In the genomic region with DNA sequence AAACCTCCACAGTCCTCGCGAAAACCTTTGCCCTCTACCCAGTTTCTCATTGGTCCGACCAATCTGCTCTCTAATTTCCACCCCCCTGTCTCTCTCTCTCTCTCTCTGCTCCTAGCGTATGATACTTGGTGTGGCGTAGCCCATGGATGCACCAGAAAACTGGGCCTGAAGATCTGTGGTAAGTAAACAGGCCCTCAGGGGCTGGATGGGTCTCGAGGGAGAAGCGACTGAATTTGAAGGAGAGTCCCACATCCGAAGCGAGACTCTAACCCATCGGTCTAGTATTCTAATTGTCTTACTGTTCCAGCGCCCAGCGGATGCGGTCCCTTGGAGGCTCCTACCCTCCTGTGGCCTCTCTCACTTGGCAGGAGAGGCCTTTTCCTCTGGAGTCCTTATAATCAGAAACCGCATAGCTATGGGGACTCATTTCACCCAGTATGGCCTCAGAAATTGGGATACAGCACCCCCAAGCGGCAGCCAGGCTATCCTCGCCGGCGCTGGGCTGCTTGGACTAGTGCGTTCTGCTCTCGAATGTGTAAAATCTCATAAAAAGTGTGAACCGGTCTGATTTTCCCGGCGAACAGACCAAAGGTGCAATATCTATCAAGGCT, we compare ENCODE assay signal across 8 mouse cellular contexts. TPM values are rescaled to one million over a fixed set of nuclear protein-coding genes. Genes with fewer than 3 reads are reported as not detected.
DNase-seq lines count a peak whose midpoint lies in the region; ATAC-seq and TF ChIP-seq lines count a peak whose summit lies in the region.

No protein-coding gene starts in this region.

- no peaks in the 10 kb centered on the region for H3K9me3 ChIP-seq in forebrain, embryonic 11.5 days (ENCODE audit: control insufficient read depth, low read length)
- H3K9me3 ChIP-seq in intestine, embryonic 15.5 days: no peaks in the 10 kb centered on the region
- H3K9me3 ChIP-seq in liver, embryonic 14.5 days (ENCODE audit: control insufficient read depth, low read length): no peaks in the 10 kb centered on the region

- no peaks in the 10 kb centered on the region for H3K36me3 ChIP-seq in forebrain, embryonic 11.5 days (ENCODE audit: control insufficient read depth, insufficient read depth, low read length)
- no peaks in the 10 kb centered on the region for H3K36me3 ChIP-seq in intestine, embryonic 15.5 days
- H3K36me3 ChIP-seq in liver, embryonic 14.5 days (replicated peaks; ENCODE audit: control insufficient read depth, insufficient read depth, low read depth): no peaks in the 10 kb centered on the region

- TF ChIP-seq EP300 in liver, embryonic 14.5 days (IDR thresholded peaks at IDR 0.05; ENCODE audit: low read depth): no peak

- H3K4me3 ChIP-seq in forebrain, embryonic 11.5 days (ENCODE audit: low read depth, low read length): peak overlapping the region; percentile 22; the same call in 1 of the 2 replicates
- no peak overlapping the region for H3K4me3 ChIP-seq in intestine, embryonic 15.5 days (replicated peaks)
- no peak overlapping the region for H3K4me3 ChIP-seq in liver, embryonic 14.5 days (ENCODE audit: insufficient read depth in 1 of 2, low read depth in 2 of 2, low read length in 2 of 2)
- H3K4me3 ChIP-seq in olfactory bulb, adult 2 months (ENCODE audit: insufficient read depth, low read depth, low read length): peak overlapping the region; percentile 96

- peak overlapping the region; percentile 45 for H3K4me2 ChIP-seq in forebrain, embryonic 11.5 days (ENCODE audit: low read depth, low read length, severe bottlenecking)
- 0 out of 2 replicates have a peak overlapping the region, but pooled peaks have one; percentile 19 for H3K4me2 ChIP-seq in intestine, embryonic 15.5 days (replicated peaks)
- H3K4me2 ChIP-seq in liver, embryonic 14.5 days (ENCODE audit: low read depth): no peak overlapping the region

- no peak overlapping the region for H3K27ac ChIP-seq in forebrain, embryonic 11.5 days (ENCODE audit: low read depth, low read length)
- H3K27ac ChIP-seq in intestine, embryonic 15.5 days: no peak overlapping the region
- no peak overlapping the region for H3K27ac ChIP-seq in liver, embryonic 14.5 days
- H3K27ac ChIP-seq in olfactory bulb, adult 2 months (ENCODE audit: insufficient read depth, low read depth, low read length): peak overlapping the region; percentile 97

- TF ChIP-seq POLR2A in olfactory bulb, adult 2 months (IDR thresholded peaks at IDR 0.05; ENCODE audit: insufficient read depth, low read depth, low read length): no peak

- H3K9ac ChIP-seq in forebrain, embryonic 11.5 days (ENCODE audit: low read length): peak overlapping the region; percentile 12; the same call in 1 of the 2 replicates
- H3K9ac ChIP-seq in intestine, embryonic 15.5 days: no peak overlapping the region
- no peak overlapping the region for H3K9ac ChIP-seq in liver, embryonic 14.5 days (replicated peaks)

- DNase-seq in cerebellum, adult 18-20 months: peak; percentile 29 to 45
- no peak for DNase-seq in cerebellum, adult 8-10 months
- DNase-seq in ZHBTc4 (ENCODE audit: low read depth, low spot score): peak; percentile 66
- DNase-seq in forebrain, embryonic 11.5 days (ENCODE audit: low spot score): peak; percentile 86
- DNase-seq in liver, embryonic 14.5 days (ENCODE audit: low read depth in 3 of 3, low spot score in 3 of 3): no peak
- DNase-seq in adipocyte (ENCODE audit: low spot score): no peak

- TF ChIP-seq CTCF in liver, embryonic 14.5 days (IDR thresholded peaks at IDR 0.05; ENCODE audit: low read depth): peak; percentile 26
- peak; percentile 23 for TF ChIP-seq CTCF in olfactory bulb, adult 2 months (IDR thresholded peaks at IDR 0.05; ENCODE audit: insufficient read depth, low read depth, low read length)

- H3K27me3 ChIP-seq in forebrain, embryonic 11.5 days (ENCODE audit: control insufficient read depth, insufficient read depth, low read length): peaks cover 90% of the 10 kb centered on the region
- peaks cover 92% of the 10 kb centered on the region for H3K27me3 ChIP-seq in intestine, embryonic 15.5 days (replicated peaks)
- H3K27me3 ChIP-seq in liver, embryonic 14.5 days (ENCODE audit: control insufficient read depth, insufficient read depth, low read length): peaks cover 77% of the 10 kb centered on the region

- ATAC-seq in forebrain, embryonic 11.5 days (replicated peaks; ENCODE audit: low FRiP score): peak; percentile 40; the same call in 1 of the 2 replicates
- no peak for ATAC-seq in intestine, embryonic 15.5 days
- ATAC-seq in liver, embryonic 14.5 days (ENCODE audit: insufficient read depth): no peak

- WGBS in forebrain, embryonic 11.5 days: 2% methylated on average over 23 of the region's 23 CpGs
- WGBS in intestine, embryonic 15.5 days: 6% methylated on average over 23 of the region's 23 CpGs
- 4% methylated on average over 23 of the region's 23 CpGs for WGBS in liver, embryonic 14.5 days (ENCODE audit: insufficient replicate concordance)
- 5% methylated on average over 23 of the region's 23 CpGs for WGBS in olfactory bulb, adult 2 months

- H3K4me1 ChIP-seq in forebrain, embryonic 11.5 days (replicated peaks; ENCODE audit: control insufficient read depth, insufficient read depth, low read length): peaks cover 36% of the 10 kb centered on the region
- peaks cover 32% of the 10 kb centered on the region for H3K4me1 ChIP-seq in intestine, embryonic 15.5 days (replicated peaks)
- H3K4me1 ChIP-seq in liver, embryonic 14.5 days (replicated peaks; ENCODE audit: control insufficient read depth in 2 of 2, insufficient read depth in 2 of 2, low read length in 1 of 2): no peaks in the 10 kb centered on the region
- peaks cover 27% of the 10 kb centered on the region for H3K4me1 ChIP-seq in olfactory bulb, adult 2 months (ENCODE audit: control insufficient read depth, insufficient read depth, low read length)

RNA-seq across cellular contexts. Expression of gene Gad1, which starts 14.3 kb away (rescaled TPM):
- 14.2 and 17.2 TPM in 2 replicates for polyA plus RNA-seq in forebrain, embryonic 11.5 days (2014; fragmentation: Nextera tagmentation; extraction: Ambion mirVana)
- 0.16 and 0.49 TPM in 2 replicates for polyA plus RNA-seq in intestine, embryonic 15.5 days (2015; fragmentation: Nextera tagmentation; extraction: Ambion mirVana)
- 0.02 and 0.10 TPM in 2 replicates for polyA plus RNA-seq in liver, embryonic 14.5 days (2012; rRNA removed)
- 0.03 and 0.14 TPM in 2 replicates for polyA plus RNA-seq in liver, embryonic 14.5 days (2014; fragmentation: Nextera tagmentation; extraction: Ambion mirVana)
- 475 and 527 TPM in 2 replicates for polyA plus RNA-seq in olfactory bulb, adult 2 months (2012; ENCODE audit: insufficient read depth, insufficient read length, low replicate concordance, missing spikeins)

RNA-seq across cellular contexts. Expression of gene Erich2, which starts 58.6 kb away (rescaled TPM):
- polyA plus RNA-seq in forebrain, embryonic 11.5 days (2014; fragmentation: Nextera tagmentation; extraction: Ambion mirVana): 0.79 and 0.80 TPM in 2 replicates
- 0.88 and 1.5 TPM in 2 replicates for polyA plus RNA-seq in intestine, embryonic 15.5 days (2015; fragmentation: Nextera tagmentation; extraction: Ambion mirVana)
- polyA plus RNA-seq in liver, embryonic 14.5 days (2012; rRNA removed): not detected in 2 replicates
- not detected in 2 replicates for polyA plus RNA-seq in liver, embryonic 14.5 days (2014; fragmentation: Nextera tagmentation; extraction: Ambion mirVana)
- polyA plus RNA-seq in olfactory bulb, adult 2 months (2012; ENCODE audit: insufficient read depth, insufficient read length, low replicate concordance, missing spikeins): not detected in 2 replicates

Comparison
In these comparisons a context has a peak if more than half of its experiments do, and no peak if none do; other contexts are left out.
1. DNase-seq: peak in cerebellum, adult 18-20 months (2 of 2), ZHBTc4 (single experiment) and forebrain, embryonic 11.5 days (single experiment); none in cerebellum, adult 8-10 months (single experiment), liver, embryonic 14.5 days (0 of 3) and adipocyte (single experiment).
2. H3K4me3 ChIP-seq: peak in forebrain, embryonic 11.5 days (single experiment) and olfactory bulb, adult 2 months (single experiment); none in intestine, embryonic 15.5 days (single experiment) and liver, embryonic 14.5 days (0 of 2).
3. RNA of gene Gad1, which starts 14.3 kb away (polyA plus RNA-seq): 475 to 527 TPM in olfactory bulb, adult 2 months; 14.2 to 17.2 TPM in forebrain, embryonic 11.5 days, 0.16 to 0.49 TPM in intestine, embryonic 15.5 days and 0.02 to 0.14 TPM in liver, embryonic 14.5 days; every median in the first group is over 10 times any median in the second.